Mouse (Mus musculus) skeletal muscle tissue, postnatal 0 days (tissue): ENCODE data around the gene Tex13c2. TPM values are rescaled to one million over a fixed set of nuclear protein-coding genes. Genes with fewer than 3 reads are reported as not detected.

ENCODE experiments used
- polyA plus RNA-seq: library from polyadenylated mRNA; unstranded; fragments of >200 nt; fragmentation: Nextera tagmentation; extraction: Ambion mirVana; gene quantifications from 2 replicates; pipeline ENCODE4 v1.2.1, GENCODE M21; 2015

Tex13c2 gene
- not detected in 2 replicates for polyA plus RNA-seq

DNA sequence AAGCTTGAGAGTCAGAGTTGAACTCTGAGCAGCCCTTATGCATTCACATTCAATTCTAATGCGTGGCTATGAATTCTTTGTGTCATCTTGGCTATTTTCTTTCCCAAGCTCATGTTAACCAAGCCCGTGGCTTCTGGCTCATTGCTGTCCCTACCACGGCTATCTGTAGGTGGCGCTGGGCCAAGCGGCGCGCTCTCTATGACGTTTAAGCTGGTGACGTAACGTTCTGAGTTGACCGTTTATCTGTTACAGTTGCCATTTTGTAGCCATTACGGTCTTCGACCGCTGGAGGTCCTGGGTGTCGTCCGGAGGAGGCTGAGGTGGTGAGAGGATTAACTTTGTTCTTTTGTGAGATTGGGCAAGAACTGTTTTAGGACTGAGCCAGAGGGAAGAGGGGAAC is at the start of gene Tex13c2:
TSS of gene Tex13c2 (plus strand) at position 246 of the 400 bp plus-strand sequence.

GRCm38 (mm10) chrX:42502291-42503043 is 13.0 kb downstream of the Tex13c2 start, which contains the start of gene Sh2d1a:
Gene Sh2d1a, plus strand, starts transcription at chrX:42502453.

Other genes starting within 250 kb of the Tex13c2 start
- 0.18 and 0.46 TPM in 2 replicates for gene Sh2d1a, start 12.8 kb downstream of the Tex13c2 start, polyA plus RNA-seq